Mouse (Mus musculus) left cerebral cortex, postnatal 14 days (tissue): ENCODE measurements around the gene 6030452D12Rik. TPM values are rescaled to one million over a fixed set of nuclear protein-coding genes. Genes with fewer than 3 reads are reported as not detected.

Experiments used
- DNase-seq, 2 experiments: peaks; one replicate each; pipeline ENCODE4 v3.0.0; 2021 to 2022; ENCODE audit warnings: low spot score in 2 of 2, mixed read lengths in 1 of 2
- intact Hi-C: fragments of 180-260 bp; cut with DNase I; formaldehyde crosslinking; loops from one replicate; pipeline ENCODE4 v1.15.1; 2025
- long read RNA-seq, 2 experiments: library from polyadenylated mRNA; stranded (forward); transcript quantifications; one replicate each; pipeline ENCODE4 v2.0.0; 2021
- total RNA-seq, 2 experiments: library from RNA; stranded (reverse); gene quantifications; 2 replicates each; pipeline ENCODE4 v1.2.3; 2021

Gene 6030452D12Rik
- total RNA-seq: not detected
- long read RNA-seq, experiment 1: 0 reads
- long read RNA-seq, experiment 2: 0 reads

GRCm38 (mm10) chr8:106500018-106500685, at the start of gene 6030452D12Rik:
6030452D12Rik (plus strand) TSS chr8:106500522.
- intact Hi-C loops: no loop called here
- no peak for DNase-seq

- no peak for DNase-seq
- intact Hi-C loops: no loop called here
Observed at GRCm38 (mm10) chr8:106451301-106452085, 48.8 kb upstream of the 6030452D12Rik start.

GRCm38 (mm10) chr8:106452701-106453481, 47.4 kb upstream of the 6030452D12Rik start:
- intact Hi-C loops: no loop called here
- DNase-seq: no peak

- no peak for DNase-seq
- intact Hi-C loops: no loop called here
Observed at GRCm38 (mm10) chr8:106454036-106454435, 46.3 kb upstream of the 6030452D12Rik start.

DNA sequence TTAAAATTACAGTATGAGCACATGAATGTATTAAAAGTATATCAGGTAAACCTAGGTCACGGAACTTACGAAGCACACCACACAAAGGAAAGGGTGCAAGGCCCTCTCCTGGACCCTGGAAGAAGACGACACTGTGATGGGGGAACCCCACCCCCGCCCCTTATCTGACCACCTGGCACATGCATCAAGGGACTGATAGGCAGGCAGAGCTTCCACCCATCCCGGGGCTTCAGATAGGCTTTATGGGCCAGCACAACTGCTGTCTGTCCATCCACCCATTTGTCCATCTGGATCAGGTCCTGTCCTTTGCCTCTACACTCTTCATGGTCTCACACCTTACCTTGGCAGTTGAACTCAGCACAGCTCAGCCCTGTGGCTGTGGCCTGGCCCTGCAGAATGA, 38.2 kb upstream of the 6030452D12Rik start:
- intact Hi-C loops: no loop called here

DNA sequence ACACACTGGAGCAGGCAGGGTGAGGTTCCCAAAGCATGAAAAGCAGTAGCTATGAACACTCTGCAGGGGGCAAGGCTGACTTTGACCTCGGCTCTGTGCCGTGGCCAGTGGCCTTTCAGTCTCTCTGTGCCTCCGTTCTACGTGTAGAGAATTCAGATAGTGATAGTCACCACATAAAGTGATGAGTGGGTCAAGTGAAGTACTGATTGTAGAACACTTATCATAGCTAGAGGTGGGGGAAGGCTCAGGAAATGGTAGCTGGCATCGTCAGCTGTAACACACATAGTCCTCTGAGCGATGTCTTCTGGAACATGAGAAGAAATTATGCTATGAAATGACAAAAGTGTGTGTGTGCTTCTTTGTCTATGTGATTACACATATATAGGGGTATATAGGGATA, 36.5 kb upstream of the 6030452D12Rik start:
- DNase-seq: no peak
- intact Hi-C loops: no loop called here

More for the DNA sequence above, 38.2 kb upstream of the 6030452D12Rik start:
- no peak for DNase-seq

DNA sequence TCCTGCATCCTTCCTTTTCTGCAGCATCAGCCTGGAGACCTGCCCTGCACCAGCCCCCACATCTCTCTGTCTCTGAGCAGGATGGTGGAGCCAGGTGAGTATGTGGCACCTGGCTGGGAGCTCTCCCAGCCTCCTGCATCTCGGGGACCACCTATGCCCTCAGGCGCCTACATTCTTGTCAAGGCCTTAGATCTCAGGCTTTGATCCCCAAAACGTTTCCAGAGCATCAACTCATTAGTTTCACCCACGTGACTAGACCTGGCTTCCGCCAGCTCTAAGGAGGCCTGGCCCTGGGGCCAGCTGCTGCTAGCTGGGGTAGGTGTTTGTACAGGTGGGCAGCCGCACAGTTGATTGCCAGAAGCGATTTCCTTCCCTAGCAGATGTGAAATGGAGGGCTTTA, 30.8 kb upstream of the 6030452D12Rik start:
- DNase-seq: no peak
- intact Hi-C loops: no loop called here

DNA sequence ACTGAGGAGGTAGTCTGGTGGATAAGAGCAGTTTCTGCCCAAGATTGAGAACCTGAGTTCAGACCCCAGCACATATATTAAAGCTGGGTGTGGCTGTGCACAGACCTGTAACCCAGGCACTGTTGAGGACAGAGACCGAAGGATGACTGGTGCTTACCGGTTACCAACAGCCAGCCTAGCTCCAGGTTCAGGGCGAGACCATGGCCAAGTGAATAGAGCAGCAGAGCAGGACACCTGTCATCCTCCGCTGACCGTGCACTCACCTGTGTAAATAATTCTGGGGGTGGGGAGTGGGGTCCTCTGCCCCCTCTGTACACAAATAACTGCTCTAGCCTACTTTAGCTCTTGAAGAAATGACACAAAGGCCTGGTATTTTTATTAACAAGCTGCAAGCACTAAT, 26.3 kb upstream of the 6030452D12Rik start:
- intact Hi-C loops: no loop called here
- DNase-seq: no peak

DNA sequence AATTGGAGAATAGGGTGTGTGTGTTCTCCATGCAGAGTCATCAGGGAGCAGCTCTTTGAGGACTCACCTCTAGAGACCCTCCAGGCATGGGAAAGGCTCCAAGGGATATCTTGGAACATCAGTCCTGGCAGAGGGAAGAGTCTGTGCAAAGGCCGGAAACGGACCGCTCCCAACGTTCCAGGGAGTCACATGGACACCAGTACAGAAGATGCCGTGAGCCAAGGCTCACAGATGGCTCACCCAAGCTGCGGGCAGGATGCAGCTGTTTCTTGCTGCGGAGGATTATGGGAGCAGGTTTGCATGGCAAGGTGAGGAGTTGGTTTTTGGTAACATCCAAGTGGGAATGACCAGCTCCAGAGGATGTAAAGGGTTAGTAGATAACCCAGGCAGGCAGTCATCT, 3.9 kb downstream of the 6030452D12Rik start:
- intact Hi-C loops: no loop called here
- no peak for DNase-seq

DNA sequence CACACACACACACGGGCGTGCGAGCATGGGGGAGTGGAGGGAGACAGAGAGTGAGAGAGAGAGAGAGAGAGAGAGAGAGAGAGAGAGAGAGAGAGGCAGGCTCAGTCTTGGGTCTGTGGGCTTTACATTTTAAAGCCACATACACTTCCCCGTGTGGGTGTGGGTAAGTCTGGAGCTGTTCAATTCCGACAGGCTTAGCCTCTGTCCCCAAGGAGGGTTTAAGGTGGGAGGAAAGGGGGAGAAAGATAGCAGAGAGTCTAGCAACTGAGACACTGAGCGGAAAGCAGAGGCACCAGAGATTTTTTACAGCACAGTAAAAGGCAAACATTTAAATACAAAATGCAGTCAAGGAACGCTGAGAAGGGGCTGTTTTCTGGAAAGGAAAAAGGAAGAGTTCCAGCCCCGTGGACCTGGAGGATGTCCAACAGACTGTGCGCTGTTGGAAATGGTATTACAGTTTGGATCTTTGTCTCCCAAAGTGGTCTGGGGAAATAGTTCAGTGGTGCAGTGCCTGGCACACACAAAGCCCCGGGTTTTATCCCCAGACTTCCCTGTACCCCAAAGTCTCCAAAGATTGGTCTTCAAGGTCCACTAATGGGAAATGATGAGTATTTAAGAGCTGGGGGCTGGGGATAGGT, 5.1 kb downstream of the 6030452D12Rik start:
- intact Hi-C loops: no loop called here
- DNase-seq: no peak

DNA sequence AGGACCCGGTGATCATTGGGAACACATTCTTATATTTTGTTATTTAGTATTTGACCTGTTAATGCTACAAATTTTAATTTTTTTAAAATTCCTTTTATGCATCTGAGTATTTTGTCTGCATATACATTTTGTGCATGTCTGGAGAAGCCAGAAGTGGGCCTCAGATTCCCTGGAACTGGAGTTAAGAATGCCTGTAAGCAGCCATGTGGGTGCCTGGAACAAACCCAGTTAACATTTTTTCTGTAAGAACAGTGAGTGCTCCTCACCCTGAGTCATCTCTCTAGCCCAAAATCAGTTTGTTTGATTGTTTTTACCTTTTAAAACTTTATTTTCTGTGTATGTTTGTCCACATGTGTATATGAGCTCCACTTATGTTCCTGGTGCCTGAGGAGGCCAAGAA, 5.8 kb downstream of the 6030452D12Rik start:
- DNase-seq: no peak
- intact Hi-C loops: no loop called here

- intact Hi-C loops: no loop called here
- peak in 1 of 2 experiments; percentile 16 for DNase-seq
Observed at GRCm38 (mm10) chr8:106507761-106508331, 7.5 kb downstream of the 6030452D12Rik start.

GRCm38 (mm10) chr8:106508456-106508855, 8.1 kb downstream of the 6030452D12Rik start:
- intact Hi-C loops: no loop called here
- no peak for DNase-seq

DNA sequence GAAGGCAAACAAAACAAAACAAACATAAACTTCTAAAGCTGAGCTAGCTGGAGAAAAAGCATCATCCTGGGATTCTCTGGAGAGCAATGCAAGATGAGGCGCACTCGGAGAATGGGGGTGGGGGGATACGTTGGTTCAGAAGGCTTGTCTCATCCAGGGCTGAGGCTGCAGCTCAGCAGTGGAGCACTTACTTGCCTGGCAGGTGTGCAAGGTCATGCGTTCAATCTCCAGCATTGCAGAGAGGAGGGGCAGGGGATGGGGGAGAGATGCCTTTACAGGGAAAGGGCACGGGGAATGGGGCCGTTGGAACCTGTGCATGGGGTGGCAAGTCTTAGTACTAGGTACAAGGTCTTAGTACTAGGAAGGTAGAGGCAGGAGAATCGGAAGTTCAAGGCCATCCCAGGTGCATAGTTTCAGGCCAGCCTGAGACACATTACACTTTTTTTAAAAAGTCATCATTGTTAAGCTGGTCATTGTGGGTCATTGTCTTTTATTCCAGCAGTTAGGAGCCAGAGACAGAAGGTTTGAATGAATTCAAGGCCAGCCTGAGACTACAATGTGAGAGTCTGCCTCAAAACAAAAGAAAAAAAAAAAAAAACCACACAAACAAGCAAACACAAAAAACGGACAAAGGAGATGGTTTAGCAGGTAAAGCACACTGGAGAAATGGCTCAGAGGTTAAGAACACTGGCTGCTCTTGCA, 8.9 kb downstream of the 6030452D12Rik start:
- intact Hi-C loops: no loop called here
- DNase-seq: no peak

DNA sequence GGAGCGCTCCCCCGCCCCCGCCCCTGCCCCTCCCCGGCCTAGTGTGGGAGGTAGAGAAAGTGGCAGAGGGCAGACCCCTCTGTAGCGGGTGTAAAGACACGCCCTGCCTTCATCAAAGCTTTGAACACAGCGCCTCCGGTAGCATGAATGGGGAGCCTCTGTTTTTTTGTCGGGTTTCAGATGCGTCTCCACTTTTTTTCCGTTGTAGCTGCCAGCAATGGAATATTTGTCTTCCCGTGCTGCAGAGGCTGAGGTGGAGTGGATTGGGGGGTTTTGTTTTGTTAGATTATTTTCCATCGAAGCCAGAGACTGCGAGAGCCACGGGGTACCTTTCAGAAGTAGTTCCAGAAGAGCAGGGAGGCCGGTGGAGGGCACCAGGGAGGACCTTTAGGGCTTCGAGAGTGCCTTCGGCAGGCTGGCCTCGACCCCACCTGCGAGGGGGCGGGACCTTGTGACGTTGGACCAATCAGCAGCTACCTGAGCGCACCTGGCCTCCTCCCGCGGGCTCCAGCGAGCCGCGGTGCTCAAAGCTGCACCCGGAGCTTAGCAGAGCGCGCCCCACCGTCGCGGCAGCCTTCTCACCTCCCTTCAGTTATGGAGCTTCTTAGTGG, 10.1 kb downstream of the 6030452D12Rik start, which contains the start of gene Cdh3:
Gene Cdh3, plus strand, starts transcription at position 527 of the 611 bp plus-strand sequence.
- no peak for DNase-seq
- intact Hi-C loops: no loop called here

DNA sequence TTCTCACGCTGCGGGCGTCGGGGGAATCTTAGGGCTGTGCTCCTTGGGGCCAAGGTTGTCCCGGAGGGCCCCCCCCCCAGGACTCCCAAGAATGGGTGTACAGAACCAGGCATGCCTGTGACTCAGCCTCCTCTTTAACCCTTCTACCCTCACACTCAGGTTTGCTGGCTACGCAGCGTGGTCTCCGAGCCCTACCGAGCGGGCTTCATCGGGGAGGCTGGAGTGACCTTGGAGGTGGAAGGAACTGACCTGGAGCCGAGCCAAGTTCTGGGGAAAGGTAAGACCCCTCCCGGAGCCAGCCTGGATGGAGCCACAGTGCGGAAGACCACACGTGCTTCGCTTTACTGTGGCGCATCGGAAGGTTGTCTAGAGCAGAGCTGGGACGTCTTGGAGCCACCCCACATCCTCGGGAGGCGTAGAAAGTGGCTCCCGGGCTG, 10.8 kb downstream of the 6030452D12Rik start:
- intact Hi-C loops: no loop called here
- no peak for DNase-seq

GRCm38 (mm10) chr8:106511531-106512041, 11.3 kb downstream of the 6030452D12Rik start:
- intact Hi-C loops: no loop called here
- DNase-seq: no peak
